Mouse (Mus musculus) cerebellum, adult 18-20 months (tissue): ENCODE results near the gene Pax1.

ENCODE experiments used
- DNase-seq, 2 experiments: peaks; one replicate each; pipeline ENCODE4 v3.0.0; 2021

The Pax1 gene

DNA sequence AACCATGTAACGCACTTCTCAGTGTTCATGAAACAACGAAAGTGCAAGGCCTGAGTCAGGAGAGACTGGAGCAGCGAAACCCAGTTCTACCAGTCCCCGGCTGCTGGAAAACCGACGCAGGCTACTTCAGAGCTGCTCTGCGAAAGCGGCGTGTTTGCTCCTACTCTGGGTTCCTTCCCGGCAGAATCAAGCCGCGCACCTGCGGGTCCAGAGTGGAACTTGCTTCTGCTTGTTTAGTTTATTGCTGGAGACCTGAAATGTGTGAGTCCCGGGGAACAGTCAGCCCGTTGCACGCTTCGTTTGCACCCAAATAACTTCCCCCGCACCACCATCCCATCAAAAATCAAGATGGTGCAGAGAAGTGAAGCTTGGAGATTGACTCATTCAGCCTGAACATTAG is at the start of gene Pax1:
TSS of gene Pax1 (plus strand) at position 345 of the 400 bp plus-strand sequence.
- no peak for DNase-seq

DNA sequence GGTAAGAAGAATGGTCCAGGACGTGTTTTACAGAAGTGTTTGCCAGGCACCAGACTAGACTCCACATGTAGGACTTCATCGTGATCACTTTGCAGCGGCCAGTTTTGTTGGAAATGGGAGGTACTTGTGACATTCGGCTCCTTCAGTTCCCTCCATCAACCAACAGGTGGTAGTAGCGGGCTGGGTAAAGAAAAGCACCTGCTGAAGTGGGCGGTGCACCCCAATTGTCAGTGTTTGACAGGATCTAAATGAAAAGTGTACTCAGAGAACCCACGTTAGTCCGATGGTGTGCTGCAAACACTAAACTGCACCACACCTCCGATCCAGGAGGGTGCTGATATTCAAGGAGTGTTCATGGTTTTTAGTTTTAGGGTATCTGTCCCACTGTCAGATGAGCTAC is 40.7 kb upstream of the Pax1 start:
- no peak for DNase-seq

- no peak for DNase-seq
Measured at GRCm38 (mm10) chr2:147325178-147325577, 36.5 kb upstream of the Pax1 start.

DNA sequence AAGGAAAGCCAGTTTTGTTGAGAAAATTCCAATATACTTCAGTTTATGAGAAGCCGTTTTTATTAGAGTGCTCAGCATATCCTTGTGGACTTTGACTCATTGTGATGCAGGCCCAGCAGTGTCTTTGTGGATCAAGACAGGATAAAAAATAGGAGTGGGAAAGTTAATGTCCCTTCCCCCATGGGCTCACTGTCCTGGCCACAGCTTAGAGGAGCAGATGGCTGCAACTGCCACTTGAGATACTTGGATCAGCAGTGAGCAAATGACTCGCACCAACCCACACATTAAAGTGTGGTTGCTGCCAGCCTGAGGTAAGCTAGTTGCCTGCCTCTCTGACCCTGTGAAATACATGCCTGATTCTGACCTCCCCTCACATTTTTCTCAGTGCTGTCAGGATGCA is 29.0 kb upstream of the Pax1 start:
- DNase-seq = no peak

GRCm38 (mm10) chr2:147338729-147339128 is 23.0 kb upstream of the Pax1 start:
- DNase-seq = no peak

- DNase-seq = no peak
Measured at GRCm38 (mm10) chr2:147339796-147340195, 21.9 kb upstream of the Pax1 start.

DNA sequence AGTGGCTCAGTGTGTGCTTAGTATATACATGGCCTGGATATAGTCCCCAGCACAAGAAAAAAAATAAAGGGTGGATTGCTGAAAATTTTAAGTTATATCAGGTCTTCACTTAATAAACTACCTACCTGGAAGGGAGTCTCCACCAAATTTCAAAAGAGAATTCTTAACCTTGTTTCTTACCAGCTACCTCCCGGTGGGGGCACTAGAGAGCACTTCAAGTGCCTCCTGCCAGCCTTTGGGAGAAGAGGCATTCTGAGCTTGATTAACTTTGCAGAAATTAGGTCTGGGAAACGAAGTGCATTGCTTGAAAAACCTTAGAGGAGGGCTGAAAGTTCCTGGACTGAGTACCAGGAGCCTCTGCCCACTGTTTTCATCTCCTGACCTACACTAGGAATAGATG is 19.5 kb upstream of the Pax1 start:
- no peak for DNase-seq

GRCm38 (mm10) chr2:147359716-147360115 is 2.0 kb upstream of the Pax1 start:
- DNase-seq = no peak

GRCm38 (mm10) chr2:147360401-147360800 is 1.3 kb upstream of the Pax1 start:
- no peak for DNase-seq

GRCm38 (mm10) chr2:147360856-147361255 is 869 bp upstream of the Pax1 start:
- DNase-seq = no peak

- no peak for DNase-seq
Measured at GRCm38 (mm10) chr2:147362316-147362715, 591 bp downstream of the Pax1 start.

GRCm38 (mm10) chr2:147363401-147364130 is 1.8 kb downstream of the Pax1 start:
- DNase-seq = no peak

DNA sequence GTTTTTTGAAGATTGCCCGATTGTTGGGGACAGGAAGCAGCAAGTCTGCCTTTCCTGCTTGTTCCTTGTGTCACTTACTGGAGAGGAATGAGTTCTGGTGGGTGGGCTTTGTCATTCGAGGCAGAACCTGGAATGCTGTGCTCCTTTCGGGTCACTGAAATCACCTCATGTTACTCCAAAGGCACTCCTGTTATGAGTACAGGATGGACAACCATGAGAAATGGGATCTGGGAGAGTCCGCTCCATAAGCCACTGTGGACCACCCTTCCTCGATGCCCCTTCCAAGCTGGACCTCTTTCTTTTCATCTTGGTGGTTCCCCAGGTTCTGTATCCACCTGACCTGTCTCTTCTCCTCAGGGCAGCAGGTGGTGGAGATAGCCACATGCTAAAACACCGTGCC is 2.5 kb downstream of the Pax1 start:
- no peak for DNase-seq

DNA sequence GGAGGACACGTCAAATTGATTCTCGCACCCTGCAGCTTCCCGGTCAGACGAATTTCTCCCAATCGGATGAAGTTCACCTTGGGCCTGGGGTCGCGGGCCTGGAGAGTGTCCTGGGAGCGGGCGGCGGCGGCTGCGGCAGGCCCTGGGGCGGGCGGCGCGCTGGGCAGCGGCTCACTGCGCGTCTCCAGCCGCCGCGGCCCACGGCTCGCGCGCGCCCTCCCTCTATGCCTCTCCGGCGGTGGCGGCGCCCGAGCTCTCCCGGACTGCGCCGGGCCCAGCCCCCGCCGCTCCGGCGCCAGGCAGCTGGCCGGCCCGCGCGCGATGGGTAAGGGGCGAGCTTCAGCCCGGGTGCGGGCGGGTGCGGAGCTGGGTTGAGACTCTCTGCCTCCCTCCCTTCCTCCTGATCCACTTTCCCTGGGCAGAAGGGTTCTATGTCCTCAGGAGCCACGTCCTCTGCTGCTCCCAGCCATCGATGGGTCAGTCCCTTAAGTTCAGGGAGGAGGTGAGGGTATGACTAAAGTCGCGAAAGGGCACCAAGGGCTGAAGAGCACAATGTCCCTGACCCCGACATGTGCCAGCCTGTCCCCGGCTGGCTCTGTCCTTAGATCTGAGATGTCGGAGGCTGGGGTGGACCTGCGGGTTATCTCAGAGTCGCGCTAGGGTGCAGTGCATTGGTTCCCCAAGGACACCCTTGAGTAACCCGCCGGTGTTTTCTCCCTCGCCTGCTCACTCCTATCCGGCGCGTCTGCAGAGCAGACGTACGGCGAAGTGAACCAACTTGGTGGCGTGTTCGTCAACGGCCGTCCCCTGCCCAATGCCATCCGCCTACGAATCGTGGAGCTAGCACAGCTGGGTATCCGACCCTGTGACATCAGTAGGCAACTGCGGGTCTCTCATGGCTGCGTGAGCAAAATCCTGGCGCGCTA is 3.5 kb downstream of the Pax1 start:
- DNase-seq = no peak

GRCm38 (mm10) chr2:147365908-147366630 is 4.3 kb downstream of the Pax1 start:
- no peak for DNase-seq

DNA sequence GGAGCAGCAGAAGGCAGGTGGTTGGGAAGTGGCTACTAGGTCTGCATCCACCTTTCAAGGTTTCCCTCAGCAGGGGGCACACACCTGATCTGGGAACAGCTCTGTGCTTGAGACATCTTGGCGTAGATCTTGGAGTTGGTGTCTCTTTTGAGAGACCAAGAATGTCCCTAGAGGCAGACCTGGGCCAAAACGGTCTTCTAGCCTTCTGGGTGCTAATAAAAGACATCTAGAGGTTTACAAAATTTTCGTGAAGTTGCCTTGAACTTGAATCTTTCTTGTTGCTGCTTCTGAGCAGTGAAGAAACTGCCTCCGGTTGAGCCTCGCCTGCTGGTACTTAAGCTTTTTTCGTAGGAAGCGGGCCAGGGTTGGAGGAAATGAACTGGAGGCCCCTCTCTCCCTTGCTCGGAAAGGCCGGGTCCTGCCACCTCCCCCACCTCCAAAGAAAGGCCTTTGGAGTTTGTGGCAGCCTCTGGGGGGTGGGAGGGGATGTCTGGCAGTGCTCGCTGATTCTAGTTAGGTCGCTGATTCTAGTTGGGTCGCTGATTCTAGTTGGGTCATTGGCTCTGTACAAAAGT is 5.6 kb downstream of the Pax1 start:
- DNase-seq = no peak

DNA sequence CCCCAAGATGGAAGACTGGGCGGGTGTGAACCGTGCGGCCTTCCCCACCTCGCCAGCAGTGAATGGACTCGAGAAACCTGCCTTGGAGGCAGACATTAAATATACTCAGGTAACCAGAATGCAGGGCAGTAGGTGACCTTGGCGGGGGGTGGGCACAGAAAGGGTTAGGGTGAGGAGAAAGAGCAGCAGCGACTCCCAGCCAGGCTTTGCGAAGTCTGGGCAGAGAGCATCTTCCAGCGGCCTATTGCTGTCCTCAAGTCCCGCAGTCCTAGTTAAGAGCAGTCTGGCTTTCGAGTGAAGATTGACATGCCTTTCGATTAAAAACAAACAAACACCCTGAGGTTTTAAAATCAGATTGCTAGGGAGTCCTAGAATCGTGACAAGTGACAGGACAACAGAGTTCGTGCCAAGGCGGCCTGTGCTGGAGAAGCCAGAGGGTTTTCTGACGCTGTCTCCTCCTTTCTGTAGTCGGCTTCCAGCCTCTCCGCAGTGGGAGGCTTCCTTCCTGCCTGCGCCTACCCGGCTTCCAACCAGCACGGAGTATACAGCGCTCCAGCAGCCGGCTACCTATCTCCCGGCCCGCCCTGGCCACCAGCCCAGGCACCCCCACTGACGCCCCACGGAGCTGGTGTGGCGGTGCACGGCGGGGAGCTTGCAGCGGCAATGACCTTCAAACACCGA is 6.3 kb downstream of the Pax1 start:
- DNase-seq = no peak

DNA sequence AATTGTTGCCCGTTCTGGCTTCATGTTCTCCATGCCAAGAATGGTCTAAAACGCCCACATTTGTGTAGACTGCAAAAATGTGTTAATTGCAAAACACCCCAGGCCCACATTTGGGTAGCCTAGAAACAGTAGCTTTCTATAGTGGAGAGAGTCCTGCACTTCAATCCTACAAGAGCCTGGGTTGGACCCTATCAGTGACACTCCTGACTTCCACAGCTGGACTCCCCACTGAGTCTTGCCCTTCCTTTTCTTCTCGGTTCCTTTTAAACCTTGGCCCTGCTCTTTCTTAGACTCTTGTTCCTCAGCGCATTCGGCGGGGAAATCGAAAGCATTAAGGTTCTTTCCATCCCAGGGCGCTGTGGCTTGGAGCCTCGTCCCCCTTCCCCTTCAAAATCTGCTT is 7.8 kb downstream of the Pax1 start:
- DNase-seq = no peak

- DNase-seq = no peak
Measured at GRCm38 (mm10) chr2:147370091-147370490, 8.4 kb downstream of the Pax1 start.

DNA sequence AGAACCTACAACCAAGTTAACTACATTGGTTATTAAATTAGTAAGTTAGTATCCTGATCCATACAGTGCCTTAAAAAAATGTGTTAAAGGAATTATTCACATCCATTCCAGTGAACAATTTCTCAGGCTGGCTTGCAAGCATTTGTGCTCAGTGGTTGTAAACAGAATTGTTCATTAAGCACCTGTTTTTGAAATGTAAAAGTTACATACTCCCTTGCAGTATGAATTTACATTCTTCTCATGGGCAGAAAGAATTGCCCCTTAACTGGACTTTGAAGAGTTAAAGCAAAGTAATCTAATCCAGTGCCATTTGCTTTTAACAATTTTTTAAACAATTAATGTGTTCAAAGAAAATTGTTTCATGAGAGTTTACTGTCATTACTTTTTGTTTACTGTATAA is 9.6 kb downstream of the Pax1 start:
- DNase-seq = no peak

DNA sequence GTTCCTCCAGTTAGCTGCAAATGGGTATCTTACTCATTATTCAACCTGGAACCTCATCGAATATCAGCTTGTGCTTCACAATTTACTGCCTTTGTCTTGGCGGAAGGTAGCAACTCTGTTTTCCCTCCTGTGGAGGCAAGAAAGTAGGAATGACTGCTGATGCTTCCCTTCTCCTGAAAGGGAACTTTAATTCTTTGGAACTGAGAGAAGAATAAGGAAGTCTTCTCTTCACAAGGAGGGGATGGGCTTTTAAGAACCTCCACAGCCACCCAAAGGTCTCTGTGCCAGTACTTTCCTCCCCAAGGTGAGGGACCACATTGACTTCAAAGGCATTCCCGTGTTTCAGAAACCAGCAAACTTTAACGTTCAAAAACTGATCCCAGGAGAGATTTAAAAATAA is 10.1 kb downstream of the Pax1 start:
- no peak for DNase-seq

GRCm38 (mm10) chr2:147372947-147373666 is 11.4 kb downstream of the Pax1 start:
- no peak for DNase-seq
